Mouse (Mus musculus) liver, adult (tissue): Measurements from ENCODE around the gene Tex10.

Experiments
- GATA4 ChIP-seq: IDR thresholded peaks from 2 replicates; pipeline ENCODE4 v1.6.1; 2014; ENCODE audit warnings: mild to moderate bottlenecking, low read length; ENCODE audit not compliant: insufficient replicate concordance

The Tex10 gene

GRCm38 (mm10) chr4:48422633-48423032 lies 50.6 kb downstream of the Tex10 start:
- no peak for TF ChIP-seq GATA4

- no peak for TF ChIP-seq GATA4
Observed at GRCm38 (mm10) chr4:48418831-48419468, 54.3 kb downstream of the Tex10 start.

GRCm38 (mm10) chr4:48415838-48416335 lies 57.4 kb downstream of the Tex10 start:
- no peak for TF ChIP-seq GATA4

- no peak for TF ChIP-seq GATA4
Observed at GRCm38 (mm10) chr4:48413473-48413872, 59.8 kb downstream of the Tex10 start.

GRCm38 (mm10) chr4:48407350-48408039 lies 65.8 kb downstream of the Tex10 start:
- no peak for TF ChIP-seq GATA4

- no peak for TF ChIP-seq GATA4
Observed at GRCm38 (mm10) chr4:48403066-48403640, 70.1 kb downstream of the Tex10 start.

- TF ChIP-seq GATA4 = no peak
Observed at GRCm38 (mm10) chr4:48396949-48397348, 76.3 kb downstream of the Tex10 start.

- TF ChIP-seq GATA4 = no peak
Observed at GRCm38 (mm10) chr4:48382506-48382905, 90.8 kb downstream of the Tex10 start.

- TF ChIP-seq GATA4 = no peak
Observed at GRCm38 (mm10) chr4:48380940-48381339, 92.3 kb downstream of the Tex10 start.
